Mouse (Mus musculus) layer of hippocampus, postnatal 14 days (tissue): ENCODE measurements around the gene Olfr576. TPM values are rescaled to one million over a fixed set of nuclear protein-coding genes. Genes with fewer than 3 reads are reported as not detected.

Source experiments
- DNase-seq, 2 experiments: peaks; one replicate each; pipeline ENCODE4 v3.0.0; 2021 to 2022; ENCODE audit warnings: low spot score in 2 of 2, mixed read lengths in 1 of 2
- long read RNA-seq, 2 experiments: library from polyadenylated mRNA; stranded (forward); transcript quantifications; one replicate each; pipeline ENCODE4 v2.0.0; 2021
- total RNA-seq, 2 experiments: library from RNA; stranded (reverse); gene quantifications; 2 replicates each; pipeline ENCODE4 v1.2.3; 2021

The Olfr576 gene
- total RNA-seq: not detected
- long read RNA-seq, experiment 1: 0 reads
- long read RNA-seq, experiment 2: 0 reads

DNA sequence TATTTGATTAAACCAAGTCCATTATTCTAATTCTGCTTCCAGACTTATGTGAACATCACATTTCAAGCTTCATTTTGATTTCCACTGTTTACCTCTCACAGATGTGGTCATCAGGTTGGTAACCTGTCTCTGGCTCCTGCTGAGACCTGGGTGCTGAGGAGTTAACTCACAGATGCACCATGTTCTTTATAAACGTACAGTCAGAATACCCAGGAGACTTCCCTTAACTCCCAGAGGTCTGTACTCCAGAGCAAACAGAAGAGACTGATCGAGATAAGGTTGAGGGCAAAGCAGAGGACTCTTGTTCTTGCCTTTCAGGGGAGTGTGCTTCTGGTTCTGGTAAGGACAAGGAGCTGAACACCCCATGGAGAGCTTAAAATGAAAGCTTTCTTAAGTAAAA lies at the start of gene Olfr576:
Gene Olfr576 (plus strand): TSS at position 301 of the 400 bp plus-strand sequence.
- DNase-seq: no peak

DNA sequence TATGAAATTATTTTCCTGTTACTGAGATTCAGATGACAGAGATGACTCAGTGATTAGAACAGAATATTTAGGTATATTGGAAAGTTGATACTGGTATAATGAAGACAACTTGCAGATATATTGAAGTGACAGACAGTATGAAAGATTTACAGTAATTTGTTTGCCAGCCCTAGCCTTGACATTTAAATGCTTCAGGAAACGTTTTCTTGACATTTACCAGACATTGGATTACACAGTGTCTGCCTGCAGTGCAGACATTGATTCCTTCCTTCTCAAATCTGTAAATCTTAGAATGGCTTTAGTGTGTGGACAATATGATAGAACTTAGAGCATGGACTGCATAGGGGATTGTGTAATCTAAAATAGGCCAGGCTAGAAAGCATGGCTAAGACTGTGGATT lies 47.2 kb upstream of the Olfr576 start:
- no peak for DNase-seq

DNA sequence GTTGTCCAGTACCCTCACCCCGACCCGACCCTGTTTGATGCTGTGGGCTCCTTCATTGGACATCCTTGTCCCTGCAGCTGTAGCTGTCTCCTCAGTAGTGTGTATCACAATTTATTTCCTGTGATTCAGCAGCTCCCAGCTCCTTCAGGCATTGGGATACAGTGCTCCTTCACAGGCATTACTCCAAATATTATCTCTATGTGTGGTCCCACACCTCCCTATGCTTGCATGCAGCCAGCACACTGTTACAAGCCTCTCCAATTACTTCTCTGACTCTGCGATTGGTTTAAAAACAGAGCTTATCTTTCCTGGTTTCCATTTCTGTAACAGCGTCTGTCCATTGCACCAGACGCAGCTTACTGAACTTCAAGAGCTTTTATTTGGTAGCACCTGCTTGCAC lies 46.1 kb upstream of the Olfr576 start:
- no peak for DNase-seq

DNA sequence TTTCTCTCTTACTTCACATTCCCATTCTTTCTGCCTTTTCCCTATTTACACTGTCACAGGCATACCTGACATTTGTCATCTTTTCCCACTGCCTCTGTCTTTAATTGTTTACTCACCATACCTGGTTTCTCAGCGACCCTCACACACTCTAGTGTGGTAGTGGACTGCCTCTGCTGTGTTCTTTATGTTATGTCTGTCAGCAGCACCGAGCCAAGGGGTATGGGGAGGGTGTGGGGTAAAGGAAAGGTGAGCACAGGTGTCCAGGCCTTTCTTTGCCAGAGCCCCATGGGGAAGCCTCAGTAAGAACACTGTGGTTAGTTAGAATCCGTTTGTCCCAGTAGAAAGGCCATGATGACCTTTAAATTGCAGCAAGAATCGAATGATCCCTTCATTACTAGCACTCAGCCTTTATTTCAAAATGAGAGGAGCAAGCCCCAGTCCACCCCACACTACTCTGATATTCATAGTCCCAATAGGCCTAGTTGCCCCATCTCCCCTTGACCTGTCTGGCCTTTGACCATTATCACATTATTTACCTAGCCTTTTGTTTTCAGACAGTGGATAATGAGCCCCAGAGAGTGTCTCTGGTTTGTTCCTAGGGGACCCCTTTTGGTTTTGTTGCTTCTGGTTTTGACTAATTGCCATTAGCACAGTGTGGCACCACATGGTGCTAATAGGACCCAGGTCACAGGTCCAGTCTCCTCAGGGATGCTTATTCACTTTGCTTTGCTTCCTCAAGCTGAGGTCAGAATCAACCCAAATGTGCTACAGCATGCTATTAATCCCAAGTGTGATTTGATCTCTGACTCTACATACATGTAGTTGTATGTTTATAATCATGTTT lies 45.2 kb upstream of the Olfr576 start, which contains the start of gene Olfr571:
Gene Olfr571 (minus strand): TSS at position 505 of the 844 bp plus-strand sequence.
- DNase-seq: no peak

DNA sequence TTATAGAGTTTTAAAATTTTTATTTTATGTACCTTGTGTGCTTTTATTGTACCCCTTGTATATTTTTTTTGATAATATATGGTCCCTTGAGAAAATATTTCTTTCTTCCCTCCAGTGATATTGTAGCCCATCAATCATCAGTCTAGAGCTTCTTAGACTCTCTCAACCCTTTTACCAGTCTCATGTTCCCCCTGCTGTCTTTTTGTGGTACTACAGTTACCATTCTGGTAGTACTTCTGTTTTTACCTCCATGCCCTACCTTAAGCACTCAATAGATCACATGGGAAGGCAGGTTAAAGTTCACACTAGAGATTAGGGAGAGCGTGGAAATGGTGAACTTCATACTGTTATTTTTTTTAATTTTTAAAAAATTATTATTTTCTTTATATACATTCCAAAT lies 42.8 kb upstream of the Olfr576 start:
- peak in 1 of 2 experiments; percentile 49 for DNase-seq

DNA sequence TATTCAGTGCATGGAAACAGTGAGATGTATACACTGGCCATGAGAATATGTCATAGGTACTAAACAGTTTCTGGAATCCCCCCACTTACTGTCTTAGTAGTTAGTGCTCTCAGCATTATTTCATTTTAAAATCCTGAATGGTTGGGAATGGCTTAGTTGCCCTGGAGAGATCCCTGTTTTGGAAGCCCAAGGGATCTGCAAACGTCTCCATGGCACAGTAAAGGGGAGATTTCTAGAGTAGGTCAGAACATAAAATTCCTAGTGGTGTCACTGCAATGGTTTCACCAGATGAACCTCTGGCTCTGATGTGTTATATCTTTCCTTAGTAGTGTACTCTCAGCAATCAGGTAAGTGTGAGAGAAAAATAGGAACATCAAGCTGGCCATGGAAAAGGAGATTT lies 38.4 kb upstream of the Olfr576 start, which contains the start of gene Olfr572:
Gene Olfr572 (plus strand): TSS at position 301 of the 400 bp plus-strand sequence.
- DNase-seq: no peak

DNA sequence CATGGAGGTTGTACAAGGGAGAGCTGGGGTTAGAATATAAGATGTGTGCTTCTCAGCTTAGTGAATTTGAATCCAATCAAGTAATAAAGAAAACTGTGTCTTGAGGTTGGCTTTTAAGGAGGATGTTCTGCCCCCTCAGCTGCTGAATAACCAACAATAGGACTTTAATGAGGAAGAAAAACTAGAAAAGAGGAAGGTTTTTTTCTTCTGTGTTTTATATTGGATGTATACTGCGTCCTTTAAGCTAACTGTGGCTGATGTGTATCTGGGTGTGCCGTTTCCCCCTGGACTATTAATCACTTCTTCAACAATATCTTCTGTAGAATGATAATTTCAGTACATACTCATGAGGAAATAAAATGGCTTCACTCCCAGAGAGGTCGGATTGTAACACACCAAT lies 35.4 kb upstream of the Olfr576 start:
- DNase-seq: no peak

DNA sequence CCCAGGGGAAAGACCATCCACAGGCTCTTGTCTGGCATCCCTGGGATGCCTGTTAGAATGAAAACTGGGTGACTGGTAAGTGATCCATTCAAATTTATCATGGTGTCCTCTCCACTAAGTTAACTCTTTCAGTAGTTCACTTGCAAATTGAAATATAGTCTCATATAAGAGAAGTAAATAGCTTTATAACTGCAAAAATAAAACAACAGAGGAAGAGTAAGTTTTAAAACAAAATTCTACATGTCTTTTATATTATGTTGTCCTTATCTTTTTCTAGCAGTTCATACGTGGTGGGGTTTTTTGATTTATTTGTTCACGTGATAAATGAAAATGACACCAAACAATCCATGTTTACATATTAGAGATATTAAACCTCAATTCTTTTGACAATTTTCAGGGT lies 20.0 kb upstream of the Olfr576 start, which contains the start of gene Olfr573-ps1:
Gene Olfr573-ps1 (minus strand): TSS at position 101 of the 400 bp plus-strand sequence.
- no peak for DNase-seq

DNA sequence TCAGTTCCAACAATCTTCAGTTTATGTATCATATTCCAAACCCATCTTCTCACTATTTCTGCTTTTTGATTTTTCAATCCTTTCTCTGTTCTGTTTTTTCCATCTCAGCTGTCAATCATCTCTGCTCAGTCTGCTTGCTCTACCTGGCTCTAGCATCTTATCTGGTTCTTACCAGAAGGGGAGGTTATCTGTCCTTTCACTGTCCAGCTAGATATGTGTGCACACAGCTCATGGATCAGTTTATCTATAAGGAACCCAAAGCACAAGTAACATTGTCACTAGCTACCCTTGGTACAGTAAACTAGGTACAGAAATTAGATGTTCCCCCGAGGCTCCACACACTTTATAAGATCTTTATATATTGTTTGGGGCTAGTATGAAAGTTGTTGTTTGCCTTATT lies 19.0 kb upstream of the Olfr576 start:
- DNase-seq: no peak

DNA sequence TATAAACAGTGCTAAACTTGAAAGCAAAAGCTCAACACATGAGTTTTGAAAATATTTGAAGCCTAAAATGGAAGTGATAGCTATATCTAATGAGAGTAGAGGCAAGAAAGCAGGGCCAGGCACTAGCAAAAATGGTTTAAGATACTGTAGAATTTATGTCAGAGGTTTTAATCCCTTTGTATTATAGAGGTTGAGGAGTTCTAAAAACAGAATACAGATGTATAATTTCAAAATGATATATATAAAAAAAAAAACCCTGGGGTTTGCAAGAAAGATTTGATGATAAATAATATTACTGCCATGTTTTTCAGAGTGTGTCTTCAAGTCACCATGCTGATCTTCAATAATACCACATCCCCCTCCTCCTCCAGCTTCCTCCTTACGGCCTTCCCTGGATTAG lies 14.3 kb upstream of the Olfr576 start, which contains the start of gene Olfr574:
Gene Olfr574 (plus strand): TSS at position 301 of the 400 bp plus-strand sequence.
- no peak for DNase-seq

DNA sequence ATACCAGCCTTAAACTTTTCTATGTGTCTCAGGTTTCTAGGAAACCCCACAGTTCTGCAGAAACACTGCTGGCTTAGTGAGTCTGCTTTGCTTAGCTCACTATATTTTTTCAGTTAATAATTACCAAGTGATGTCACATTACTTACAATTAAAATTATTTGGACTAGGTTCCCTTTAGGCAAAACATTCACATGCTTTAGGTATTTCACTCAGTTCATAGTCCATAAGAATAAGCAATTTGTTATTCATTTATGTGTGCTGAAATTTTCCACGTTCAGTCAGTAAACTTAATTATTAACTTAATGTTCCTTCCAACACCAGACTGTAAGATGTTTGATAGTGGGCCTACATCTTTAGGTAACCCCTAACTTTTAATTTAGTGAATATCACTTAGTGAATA lies 11.7 kb upstream of the Olfr576 start:
- DNase-seq: no peak

DNA sequence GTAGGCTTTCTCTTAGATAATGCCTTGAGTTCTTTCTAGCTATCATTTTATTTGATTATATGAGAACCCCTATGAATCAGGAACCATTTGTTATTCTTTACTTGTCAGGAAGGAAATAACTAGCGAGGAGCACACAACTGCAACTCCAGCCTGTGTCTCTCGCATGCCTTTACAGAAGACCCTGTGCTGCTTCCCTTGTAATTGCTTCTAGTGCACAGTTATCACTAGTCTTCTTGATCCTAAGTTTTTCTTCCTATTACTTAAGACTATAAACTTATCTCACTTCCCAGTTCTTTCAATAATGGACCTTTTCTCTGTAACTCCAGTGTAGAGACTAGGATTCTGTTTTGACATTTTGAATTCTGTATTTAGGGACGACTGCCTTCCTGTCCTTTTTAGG lies 4.3 kb upstream of the Olfr576 start:
- no peak for DNase-seq

DNA sequence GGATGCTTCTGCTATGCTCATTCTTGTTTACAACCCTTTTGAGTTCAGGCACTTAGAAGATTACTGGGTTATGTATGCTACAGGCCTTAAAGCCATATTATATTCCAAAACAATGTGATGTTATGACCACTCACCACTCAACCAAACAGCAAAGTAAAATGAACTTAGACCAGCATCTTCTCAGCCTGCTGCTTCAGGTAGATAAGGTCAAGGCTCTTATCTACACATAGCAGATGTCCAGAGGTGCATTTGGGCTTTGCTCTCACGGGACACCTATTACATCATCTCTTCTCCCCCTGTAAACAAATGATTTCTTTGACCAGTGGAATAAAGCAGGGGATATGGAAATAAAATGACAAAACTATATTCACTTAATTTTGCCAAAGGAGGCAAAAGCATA lies 3.9 kb upstream of the Olfr576 start, which contains the start of gene Olfr575:
Gene Olfr575 (minus strand): TSS at position 183 of the 400 bp plus-strand sequence.
- no peak for DNase-seq

DNA sequence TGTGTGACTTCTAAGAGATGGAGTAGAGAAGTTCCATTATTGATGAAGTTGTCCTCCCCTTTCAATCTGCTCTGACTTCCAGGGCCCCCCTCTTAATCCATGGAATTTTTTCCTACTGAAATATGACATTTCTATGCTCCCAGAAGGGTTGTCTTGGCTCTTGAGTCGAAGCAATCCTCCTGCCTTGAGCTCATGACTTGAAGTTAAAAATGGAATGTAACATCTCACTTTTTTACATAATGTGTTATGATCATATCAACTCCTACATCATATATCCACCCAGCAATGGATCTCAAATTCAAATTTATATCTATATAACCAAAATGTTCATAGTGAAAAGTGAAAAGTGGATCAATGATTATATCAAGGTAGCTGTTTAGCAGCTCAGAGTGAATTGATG lies 11.9 kb downstream of the Olfr576 start:
- no peak for DNase-seq

DNA sequence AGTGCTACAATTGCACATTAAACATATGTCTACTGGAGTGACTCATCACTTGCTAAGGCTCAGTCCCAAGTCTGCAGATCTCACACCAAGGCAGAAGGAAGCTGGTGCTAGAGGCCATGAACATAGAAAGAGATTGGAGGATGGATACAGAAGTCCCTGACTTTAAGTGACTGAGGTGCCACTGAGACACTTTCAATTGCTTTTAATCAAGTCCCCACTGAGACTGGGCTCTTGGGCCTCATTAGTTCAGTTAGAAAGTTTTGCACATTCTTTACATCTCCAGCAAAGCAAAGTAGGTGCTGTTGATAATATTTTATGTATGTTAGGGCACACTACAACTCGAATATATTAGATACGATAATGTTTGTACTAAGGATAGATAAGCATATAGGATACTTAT lies 13.4 kb downstream of the Olfr576 start, which contains the start of gene Olfr577:
Gene Olfr577 (minus strand): TSS at position 101 of the 400 bp plus-strand sequence.
- no peak for DNase-seq

DNA sequence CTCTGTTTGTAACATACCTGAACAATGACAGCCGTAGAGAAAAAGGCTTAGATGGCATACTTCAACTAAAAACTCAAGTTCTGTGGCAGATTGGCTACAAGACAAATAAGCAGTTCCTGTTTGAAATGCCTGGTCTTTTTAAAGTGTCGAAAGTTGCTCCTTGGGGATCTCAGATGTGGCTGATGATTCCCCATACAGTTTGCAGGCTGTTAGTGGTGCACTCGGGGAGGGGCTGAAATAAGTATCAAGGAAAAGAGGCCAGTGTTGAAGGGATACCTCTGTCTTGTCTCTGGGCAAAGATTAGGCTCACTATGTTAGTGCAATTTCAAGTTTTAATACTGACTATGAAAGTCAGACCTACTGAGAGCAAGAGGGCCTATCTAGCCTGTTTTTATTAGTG lies 26.8 kb downstream of the Olfr576 start, which contains the start of gene Olfr578:
Gene Olfr578 (minus strand): TSS at position 101 of the 400 bp plus-strand sequence.
- no peak for DNase-seq

Other genes with a start within 250 kb of the Olfr576 start
- not detected for gene Olfr33, start 243.6 kb upstream of the Olfr576 start, total RNA-seq
- gene Olfr559, start 235.2 kb upstream of the Olfr576 start, total RNA-seq: not detected
- gene Olfr560, start 203.3 kb upstream of the Olfr576 start, total RNA-seq: not detected
- gene Olfr78, start 203.2 kb upstream of the Olfr576 start, total RNA-seq: under 1 TPM; 0.16 to 0.38 TPM
- under 1 TPM in 1 of 2 experiments, not detected in 1; 0.24 TPM for gene Olfr561, start 191.4 kb upstream of the Olfr576 start, total RNA-seq
- not detected for gene Olfr564, start 159.2 kb upstream of the Olfr576 start, total RNA-seq
- not detected for gene Olfr566, start 103.9 kb upstream of the Olfr576 start, total RNA-seq
- not detected for gene Olfr568, start 85.5 kb upstream of the Olfr576 start, total RNA-seq
- not detected for gene Olfr569, start 71.8 kb upstream of the Olfr576 start, total RNA-seq
- gene Olfr570, start 68.1 kb upstream of the Olfr576 start, total RNA-seq: under 1 TPM in 1 of 2 experiments, not detected in 1; 0.53 TPM
- not detected for gene Olfr571, start 45.1 kb upstream of the Olfr576 start, total RNA-seq
- not detected for gene Olfr572, start 38.3 kb upstream of the Olfr576 start, total RNA-seq
- not detected for gene Olfr573-ps1, start 20.1 kb upstream of the Olfr576 start, total RNA-seq
- not detected for gene Olfr574, start 14.2 kb upstream of the Olfr576 start, total RNA-seq
- gene Olfr575, start 3.9 kb upstream of the Olfr576 start, total RNA-seq: not detected
- gene Olfr577, start 13.3 kb downstream of the Olfr576 start, total RNA-seq: not detected
- not detected for gene Olfr578, start 26.7 kb downstream of the Olfr576 start, total RNA-seq
- gene Olfr582, start 75.4 kb downstream of the Olfr576 start, total RNA-seq: not detected
- not detected for gene Olfr583, start 88.6 kb downstream of the Olfr576 start, total RNA-seq
- not detected for gene Olfr584, start 119.2 kb downstream of the Olfr576 start, total RNA-seq
- gene Olfr585, start 135.1 kb downstream of the Olfr576 start, total RNA-seq: not detected
- not detected for gene Olfr586, start 163.0 kb downstream of the Olfr576 start, total RNA-seq
- not detected for gene Olfr588-ps1, start 178.2 kb downstream of the Olfr576 start, total RNA-seq
- not detected for gene Olfr589, start 193.7 kb downstream of the Olfr576 start, total RNA-seq
- gene Olfr591, start 215.7 kb downstream of the Olfr576 start, total RNA-seq: not detected
- gene Olfr592, start 222.1 kb downstream of the Olfr576 start, total RNA-seq: not detected
- gene Olfr593, start 249.2 kb downstream of the Olfr576 start, total RNA-seq: not detected